Mouse (Mus musculus) intestine, embryonic 16.5 days (tissue): ENCODE measurements around the gene Synpr. TPM values are rescaled to one million over a fixed set of nuclear protein-coding genes. Genes with fewer than 3 reads are reported as not detected.

ENCODE experiments used
- ATAC-seq: fragments of 200-750 bp; cut with Nextera tagmentation; 2 replicates; pipeline ENCODE4 v1.8.0; 2017; ENCODE audit warnings: moderate TSS enrichment, moderate library complexity
- H3K27ac ChIP-seq: fragments of 300-500 bp; sonication (generic); 2 replicates; pipeline ENCODE4 v1.5.1; 2014; ENCODE audit warnings: mild to moderate bottlenecking, low read length
- H3K27me3 ChIP-seq: fragments of 300-500 bp; sonication (generic); replicated peaks from 2 replicates; pipeline ENCODE4 v1.6.1; 2014; ENCODE audit warnings: low read length, control low read depth, mixed read lengths; ENCODE audit not compliant: control insufficient read depth, insufficient read depth
- H3K36me3 ChIP-seq: fragments of 300-500 bp; sonication (generic); 2 replicates; pipeline ENCODE4 v1.6.1; 2014; ENCODE audit warnings: low read length, control low read depth; ENCODE audit not compliant: control insufficient read depth, insufficient read depth
- H3K4me1 ChIP-seq: fragments of 300-500 bp; sonication (generic); 2 replicates; pipeline ENCODE4 v1.6.1; 2014; ENCODE audit warnings: low read length, control low read depth, mixed read lengths; ENCODE audit not compliant: control insufficient read depth, insufficient read depth
- H3K4me2 ChIP-seq: fragments of 300-500 bp; sonication (generic); 2 replicates; pipeline ENCODE4 v1.6.1; 2014; ENCODE audit warnings: low read depth, low read length, control low read depth
- H3K4me3 ChIP-seq: fragments of 300-500 bp; sonication (generic); 2 replicates; pipeline ENCODE4 v1.5.1; 2014; ENCODE audit warnings: mild to moderate bottlenecking, low read length
- H3K9ac ChIP-seq: fragments of 300-500 bp; sonication (generic); 2 replicates; pipeline ENCODE4 v1.6.1; 2014; ENCODE audit warnings: low read depth, low read length
- H3K9me3 ChIP-seq: fragments of 300-500 bp; sonication (generic); 2 replicates; pipeline ENCODE4 v1.6.1; 2016; ENCODE audit warnings: low read length, control low read depth; ENCODE audit not compliant: control insufficient read depth
- WGBS: fragments of 180-500 bp; shearing (Covaris S2); extraction: QIAGEN DNeasy Blood & Tissue Kit; methylation state at CpG from one replicate; pipeline ENCODE4 v1.1.7; 2014; 5-methylcytosine and 5-hydroxymethylcytosine counted together
- polyA plus RNA-seq: library from polyadenylated mRNA; unstranded; fragments of >200 nt; fragmentation: Nextera tagmentation; extraction: Ambion mirVana; gene quantifications from 2 replicates; pipeline ENCODE4 v1.2.1, GENCODE M21; 2015

Synpr gene
- polyA plus RNA-seq, 1 experiment from 2014 or later: 1.7 TPM

DNA sequence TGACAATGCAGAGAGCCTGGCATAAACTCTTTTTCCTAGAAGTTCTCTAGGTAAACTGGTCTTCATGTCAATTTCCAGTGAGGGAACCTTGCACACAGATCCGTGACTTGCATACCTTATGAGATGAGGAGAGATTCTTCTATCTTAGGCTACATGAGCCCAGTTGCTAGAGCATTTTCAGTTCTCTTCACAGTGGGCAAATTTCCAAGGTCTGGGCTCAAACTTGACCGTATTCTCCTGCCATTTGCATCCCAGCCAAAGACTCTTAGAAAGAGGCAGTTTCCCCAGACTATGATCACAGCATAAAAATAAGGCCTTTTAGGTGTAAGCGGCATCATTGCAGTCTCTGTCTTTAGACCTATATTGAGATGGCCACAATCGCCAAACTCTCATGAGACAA lies 270.1 kb downstream of the Synpr start:
- no peak for ATAC-seq

DNA sequence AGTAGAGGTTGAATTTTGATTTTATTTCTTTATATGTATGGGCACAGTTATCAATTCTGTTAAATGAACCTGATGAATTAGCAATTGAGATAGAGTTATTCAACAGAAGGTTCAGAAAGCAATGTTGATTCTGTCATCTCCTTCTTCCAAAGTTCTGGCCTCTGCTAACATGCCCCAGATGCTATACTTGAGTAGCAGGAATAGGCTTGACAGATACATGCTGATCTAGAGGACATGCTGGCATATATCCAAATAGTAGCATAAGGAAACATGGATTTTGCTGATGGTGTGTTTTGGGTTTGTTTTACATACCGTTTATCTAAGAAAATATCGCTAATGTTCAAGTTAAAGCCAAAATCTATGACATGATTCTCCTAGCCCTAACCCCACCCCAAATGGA lies 273.5 kb downstream of the Synpr start:
- no peaks in the 10 kb centered on the region for H3K9me3 ChIP-seq
- no peaks in the 10 kb centered on the region for H3K27me3 ChIP-seq
- no peak overlapping the region for H3K27ac ChIP-seq
- no peak overlapping the region for H3K4me2 ChIP-seq
- no peaks in the 10 kb centered on the region for H3K36me3 ChIP-seq
- no peaks in the 10 kb centered on the region for H3K4me1 ChIP-seq
- no peak overlapping the region for H3K4me3 ChIP-seq
- 77% methylated on average over 2 of the region's 2 CpGs for WGBS
- no peak for ATAC-seq
- H3K9ac ChIP-seq: no peak overlapping the region

More for the DNA sequence above, 270.1 kb downstream of the Synpr start:
- H3K4me3 ChIP-seq: no peak overlapping the region
- H3K4me1 ChIP-seq: no peaks in the 10 kb centered on the region
- no peak overlapping the region for H3K4me2 ChIP-seq
- H3K27ac ChIP-seq: no peak overlapping the region
- WGBS: 89% methylated on average over 4 of the region's 4 CpGs
- no peaks in the 10 kb centered on the region for H3K9me3 ChIP-seq
- no peak overlapping the region for H3K9ac ChIP-seq
- H3K27me3 ChIP-seq: no peaks in the 10 kb centered on the region
- H3K36me3 ChIP-seq: no peaks in the 10 kb centered on the region

DNA sequence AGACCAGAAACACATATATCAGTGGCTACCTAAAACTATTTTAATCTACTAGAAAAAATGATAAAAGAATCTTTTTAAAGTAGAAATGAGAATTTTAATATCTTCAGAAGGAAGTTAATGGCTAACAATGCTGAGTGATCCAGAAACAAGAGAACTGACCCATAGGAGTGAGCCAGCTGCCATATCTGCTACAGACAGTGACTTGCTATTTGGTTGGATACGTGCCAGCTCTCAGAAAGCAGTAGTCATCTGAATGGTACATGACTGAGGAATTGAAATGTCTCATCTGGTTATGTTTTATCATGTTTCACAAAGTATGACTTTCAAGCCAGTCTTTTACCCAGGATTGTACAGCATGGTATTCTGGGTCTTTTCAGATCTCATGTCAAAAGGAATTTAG lies 282.7 kb downstream of the Synpr start:
- H3K4me1 ChIP-seq: no peaks in the 10 kb centered on the region
- ATAC-seq: no peak
- H3K4me3 ChIP-seq: no peak overlapping the region
- H3K27ac ChIP-seq: no peak overlapping the region
- H3K27me3 ChIP-seq: no peaks in the 10 kb centered on the region
- WGBS: 80% methylated on average over 1 of the region's 1 CpGs
- H3K9me3 ChIP-seq: no peaks in the 10 kb centered on the region
- no peak overlapping the region for H3K4me2 ChIP-seq
- H3K9ac ChIP-seq: no peak overlapping the region
- no peaks in the 10 kb centered on the region for H3K36me3 ChIP-seq

DNA sequence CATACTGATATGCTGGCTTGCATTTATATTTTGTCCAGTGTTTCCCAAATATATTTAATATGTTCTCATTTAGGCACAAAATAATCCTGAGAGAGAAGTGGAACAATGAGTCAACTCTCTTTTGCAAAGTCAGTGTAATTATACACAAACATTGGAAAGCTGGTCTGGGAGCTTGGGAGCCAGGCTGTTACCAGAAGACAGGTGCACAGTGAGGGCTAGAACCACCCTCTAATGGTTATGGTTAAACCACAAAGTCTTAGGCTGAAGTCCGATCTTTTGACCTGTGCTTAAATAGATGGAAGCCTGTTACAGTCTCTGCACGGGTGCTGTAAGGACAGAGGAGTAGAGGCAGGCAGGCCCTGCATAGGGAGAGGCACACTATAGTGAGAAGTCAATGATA lies 283.4 kb downstream of the Synpr start:
- Histone ChIP-seq H3K27me3 (no peaks in the 10 kb centered on the region), H3K36me3 (no peaks in the 10 kb centered on the region), H3K4me1 (peaks cover 3% of the 10 kb centered on the region; the same call in 1 of the 2 replicates), H3K4me3 (no peak overlapping the region), H3K9me3 (no peaks in the 10 kb centered on the region), H3K27ac (no peak overlapping the region), H3K4me2 (no peak overlapping the region), H3K9ac (no peak overlapping the region)
- 81% methylated on average over 2 of the region's 2 CpGs for WGBS
- ATAC-seq: no peak

DNA sequence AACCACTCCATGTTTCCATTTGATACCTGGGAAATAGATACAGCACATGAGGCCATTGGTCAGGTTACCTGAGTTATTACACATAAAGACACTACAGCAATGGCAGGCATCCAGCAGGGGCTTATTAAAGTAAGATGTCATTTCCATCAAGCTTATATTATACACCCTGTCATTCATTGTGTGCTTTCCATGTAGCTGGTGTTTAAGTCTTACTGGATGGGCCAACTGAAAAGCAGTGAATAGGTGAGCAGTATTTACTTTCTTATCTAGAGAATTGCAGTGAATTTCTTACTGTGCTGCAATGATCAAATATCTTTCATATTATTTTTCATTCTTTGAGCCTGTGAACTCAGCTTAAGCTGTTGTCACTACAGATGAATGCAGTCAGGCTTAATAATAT lies 287.4 kb downstream of the Synpr start:
- no peak for ATAC-seq
- no peak overlapping the region for H3K27ac ChIP-seq
- H3K4me1 ChIP-seq: peaks cover 3% of the 10 kb centered on the region; the same call in 1 of the 2 replicates
- H3K4me3 ChIP-seq: no peak overlapping the region
- H3K9me3 ChIP-seq: no peaks in the 10 kb centered on the region
- H3K27me3 ChIP-seq: no peaks in the 10 kb centered on the region
- H3K36me3 ChIP-seq: no peaks in the 10 kb centered on the region
- H3K9ac ChIP-seq: no peak overlapping the region
- H3K4me2 ChIP-seq: no peak overlapping the region

DNA sequence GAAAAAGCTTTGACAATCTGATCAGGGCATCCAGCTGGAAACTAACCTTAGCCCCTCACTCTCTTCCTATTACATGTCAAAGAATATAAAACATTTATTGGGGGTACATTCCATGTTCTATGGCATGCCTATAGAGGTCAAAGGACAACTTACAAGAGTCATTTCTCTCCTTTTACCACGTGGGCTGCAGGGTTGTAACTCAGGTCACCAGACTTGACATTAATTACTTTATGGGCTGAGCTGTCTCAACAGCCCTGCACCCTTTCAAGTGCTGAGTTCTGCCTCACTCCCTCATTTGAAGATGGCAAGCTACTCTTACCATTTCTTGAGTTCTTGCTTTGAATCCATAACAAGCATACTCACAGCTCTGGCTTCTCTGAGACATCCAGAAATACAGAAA lies 287.9 kb downstream of the Synpr start:
- WGBS: 11% methylated on average over 1 of the region's 1 CpGs
- no peak overlapping the region for H3K9ac ChIP-seq
- peaks cover 3% of the 10 kb centered on the region; the same call in 1 of the 2 replicates for H3K4me1 ChIP-seq
- H3K27ac ChIP-seq: no peak overlapping the region
- no peaks in the 10 kb centered on the region for H3K9me3 ChIP-seq
- H3K4me2 ChIP-seq: no peak overlapping the region
- no peaks in the 10 kb centered on the region for H3K27me3 ChIP-seq
- peak; percentile 97 for ATAC-seq
- no peak overlapping the region for H3K4me3 ChIP-seq
- H3K36me3 ChIP-seq: no peaks in the 10 kb centered on the region

DNA sequence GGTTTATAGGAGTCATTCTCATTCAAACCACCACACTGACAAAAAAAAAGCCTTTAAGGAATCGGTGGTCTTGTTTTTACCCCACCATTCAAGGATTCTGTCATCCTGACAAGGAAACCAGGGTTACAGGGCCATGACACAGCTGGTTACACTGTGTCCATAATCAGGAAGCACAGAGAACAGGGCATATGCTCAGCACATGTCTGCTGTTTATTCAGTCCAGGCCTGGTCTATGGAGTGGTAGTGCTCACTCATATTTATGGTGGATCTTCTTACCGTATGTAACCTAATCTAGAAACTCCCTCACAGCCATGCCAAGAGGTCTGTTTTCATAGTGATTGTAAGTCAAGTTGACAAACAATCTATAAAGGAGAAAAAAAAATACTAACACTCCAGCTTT lies 293.5 kb downstream of the Synpr start:
- H3K4me1 ChIP-seq: no peaks in the 10 kb centered on the region
- no peak overlapping the region for H3K4me2 ChIP-seq
- no peaks in the 10 kb centered on the region for H3K36me3 ChIP-seq
- 71% methylated on average over 2 of the region's 2 CpGs for whole genome bisulfite sequencing
- H3K9me3 ChIP-seq: no peaks in the 10 kb centered on the region
- H3K27me3 ChIP-seq: no peaks in the 10 kb centered on the region
- ATAC-seq: no peak
- no peak overlapping the region for H3K27ac ChIP-seq
- H3K9ac ChIP-seq: no peak overlapping the region
- H3K4me3 ChIP-seq: no peak overlapping the region

DNA sequence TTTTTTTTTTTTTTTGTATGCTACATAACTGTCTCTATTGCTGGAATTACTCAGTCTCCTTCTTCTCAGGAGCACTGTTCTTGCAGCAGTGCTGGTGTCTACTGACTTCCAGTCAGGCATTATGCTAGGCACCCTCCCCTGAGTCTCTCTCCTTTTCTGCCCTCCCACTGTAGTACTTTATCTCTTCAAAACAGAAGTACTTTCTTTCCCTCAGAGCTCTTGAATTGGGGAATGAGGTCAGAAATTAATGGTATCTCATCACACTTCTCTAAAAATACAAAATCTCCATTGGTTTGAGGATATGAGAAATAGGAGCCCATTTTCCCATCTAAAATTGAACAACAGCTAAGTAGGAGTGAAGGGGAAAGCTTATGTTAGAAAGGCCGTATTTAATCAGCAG lies 294.2 kb downstream of the Synpr start:
- WGBS: 77% methylated on average over 1 of the region's 1 CpGs
- H3K9me3 ChIP-seq: no peaks in the 10 kb centered on the region
- no peaks in the 10 kb centered on the region for H3K4me1 ChIP-seq
- ATAC-seq: no peak
- H3K9ac ChIP-seq: no peak overlapping the region
- H3K4me3 ChIP-seq: no peak overlapping the region
- no peaks in the 10 kb centered on the region for H3K36me3 ChIP-seq
- H3K27me3 ChIP-seq: no peaks in the 10 kb centered on the region
- no peak overlapping the region for H3K4me2 ChIP-seq
- no peak overlapping the region for H3K27ac ChIP-seq

DNA sequence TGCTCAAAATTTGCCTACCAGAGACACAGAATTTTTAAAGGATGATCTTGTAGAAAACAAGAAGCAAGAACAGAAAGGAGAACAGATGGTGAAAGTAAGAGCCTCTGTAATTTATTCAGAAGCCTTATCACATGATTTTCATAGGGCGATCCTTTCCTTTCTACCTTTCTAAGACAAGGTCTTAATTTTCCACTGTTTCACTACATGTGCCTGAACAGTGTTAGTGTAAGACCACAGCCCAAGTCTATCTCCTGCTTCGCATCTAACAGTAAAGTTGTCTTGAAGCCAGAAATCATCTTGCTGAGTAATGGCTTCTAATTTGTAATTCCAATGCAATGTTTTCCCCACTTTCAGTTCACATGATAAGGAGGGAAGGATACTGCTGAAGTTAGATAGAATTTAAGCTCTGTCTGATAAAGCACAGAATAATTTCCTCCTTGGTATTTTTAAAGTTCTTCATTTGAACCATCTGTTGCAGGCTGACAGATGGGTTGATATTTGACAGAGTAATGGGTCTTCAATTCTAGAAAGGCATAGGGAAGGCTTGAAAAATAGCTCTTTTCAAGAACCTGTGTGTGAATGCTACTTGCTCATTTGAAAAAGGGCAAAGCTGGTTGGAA lies 308.9 kb downstream of the Synpr start:
- Histone ChIP-seq H3K27me3 (no peaks in the 10 kb centered on the region), H3K27ac (no peak overlapping the region), H3K36me3 (no peaks in the 10 kb centered on the region), H3K4me1 (no peaks in the 10 kb centered on the region), H3K9ac (no peak overlapping the region), H3K4me2 (no peak overlapping the region), H3K4me3 (no peak overlapping the region), H3K9me3 (no peaks in the 10 kb centered on the region)
- no peak for ATAC-seq
- 85% methylated on average over 2 of the region's 2 CpGs for WGBS

DNA sequence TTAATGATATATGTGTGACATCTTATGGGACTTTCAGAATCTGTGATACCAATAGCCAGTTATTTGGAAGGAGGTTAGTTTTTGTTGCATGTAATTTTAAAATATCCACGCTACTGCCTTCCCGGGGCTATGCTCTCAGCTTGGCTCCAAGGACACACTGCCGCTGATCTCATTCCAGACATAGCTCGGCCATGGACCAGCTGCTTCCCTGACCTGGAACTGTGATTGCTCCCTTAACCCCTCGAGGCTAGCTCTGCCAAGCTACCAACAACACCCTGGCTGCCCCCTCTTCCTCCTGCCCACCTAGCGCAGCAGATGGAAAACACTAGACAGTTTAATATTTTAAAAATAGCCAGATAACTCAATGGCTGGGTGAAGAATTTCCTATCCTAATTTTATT lies 311.7 kb downstream of the Synpr start:
- no peak overlapping the region for H3K4me2 ChIP-seq
- H3K9ac ChIP-seq: no peak overlapping the region
- H3K9me3 ChIP-seq: no peaks in the 10 kb centered on the region
- 65% methylated on average over 6 of the region's 6 CpGs for WGBS
- H3K27ac ChIP-seq: no peak overlapping the region
- H3K4me1 ChIP-seq: no peaks in the 10 kb centered on the region
- no peaks in the 10 kb centered on the region for H3K27me3 ChIP-seq
- no peaks in the 10 kb centered on the region for H3K36me3 ChIP-seq
- no peak for ATAC-seq
- no peak overlapping the region for H3K4me3 ChIP-seq
